Mouse (Mus musculus): ENCODE data around the gene Prlhr. TPM values are rescaled to one million over a fixed set of nuclear protein-coding genes. Genes with fewer than 3 reads are reported as not detected.

Gene Prlhr
- total and polyA plus RNA-seq, 3 experiments = not detected

DNA sequence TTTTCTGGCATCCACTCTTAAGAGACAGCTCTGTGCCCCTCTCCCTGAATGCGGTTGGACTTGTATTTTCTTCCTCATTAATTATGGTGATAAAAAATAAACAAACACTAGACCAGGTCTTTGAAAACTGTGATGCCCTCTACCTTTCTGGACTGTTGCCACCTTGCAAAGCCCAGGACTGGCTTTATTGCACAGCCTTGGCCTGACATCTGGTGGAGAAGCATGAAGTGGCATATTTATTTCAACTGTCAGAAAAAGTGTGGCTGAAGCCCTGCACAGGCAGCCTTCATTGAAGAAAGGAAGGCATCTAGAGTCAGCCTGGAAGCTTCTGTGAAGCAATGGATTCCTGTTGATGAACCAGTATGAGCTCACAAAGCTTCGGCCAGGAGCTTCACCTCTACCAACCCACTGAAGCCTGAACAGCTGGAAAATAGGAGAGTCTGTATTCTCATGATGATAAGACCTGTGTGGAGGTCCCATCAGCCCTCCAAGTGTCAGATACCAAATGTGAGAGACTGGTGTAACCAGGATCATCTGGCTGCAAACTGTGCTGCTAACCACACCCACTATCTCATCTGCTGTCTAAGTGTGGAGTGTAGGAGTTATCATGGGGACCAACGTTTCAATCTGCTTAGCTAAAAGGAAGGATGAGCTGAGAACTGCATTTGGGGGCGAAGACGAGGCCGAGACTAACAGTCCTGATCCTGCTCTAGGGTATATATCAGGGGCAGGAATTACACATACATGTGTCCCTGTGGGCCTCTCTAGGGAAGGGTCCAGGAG is 35.6 kb downstream of the Prlhr start:
- no peak overlapping the region for H3K4me3 ChIP-seq (replicated peaks in 1 of 3; ENCODE audit: low read depth in 2 of 3, low read length in 2 of 3, poor library complexity in 1 of 3)
- H3K27ac ChIP-seq (ENCODE audit: insufficient read depth, low read depth) = no peak overlapping the region
- no peaks in the 10 kb centered on the region for H3K79me2 ChIP-seq (replicated peaks; ENCODE audit: control insufficient read depth, extremely low read depth, insufficient read depth, poor library complexity, severe bottlenecking)
- no peak overlapping the region for H3K4me2 ChIP-seq (ENCODE audit: insufficient read depth, low read depth, poor library complexity, severe bottlenecking)
- TF ChIP-seq MAZ (IDR thresholded peaks at IDR 0.05; ENCODE audit: low read depth, low read length) (no peak), CTCF (conservative IDR thresholded peaks at IDR 0.05 in 1 of 2, IDR thresholded peaks at IDR 0.05 in 1 of 2; ENCODE audit: low read depth in 2 of 2, low read length in 2 of 2) (peak in 1 of 2 experiments; percentile 30; a peak in 1 of 4 replicates), RAD21 (IDR thresholded peaks at IDR 0.05; ENCODE audit: low read depth, low read length) (peak; percentile 27), SMC3 (IDR thresholded peaks at IDR 0.05; ENCODE audit: low read depth, low read length) (0 out of 2 replicates have a peak, but pooled peaks have one; percentile 4)
- DNase-seq (ENCODE audit: extremely low read depth) = no peak
- H3K9ac ChIP-seq (ENCODE audit: insufficient read depth, low read depth) = no peak overlapping the region
- in situ Hi-C loops (cut with MboI; ENCODE audit: low pct_ligation_motif_present, low pct_unique_long_range_greater_than_20kb, low sequenced_read_pairs) = loop anchor here (10.0 kb wide), 1 partner anchor 182 kb away; no protein-coding TSS in a partner anchor
- H3K4me1 ChIP-seq (ENCODE audit: control insufficient read depth in 1 of 2, insufficient read depth in 2 of 2) = no peaks in the 10 kb centered on the region
- H3K27me3 ChIP-seq (replicated peaks) = no peaks in the 10 kb centered on the region
- H3K9me3 ChIP-seq (replicated peaks; ENCODE audit: low read length) = no peaks in the 10 kb centered on the region
- dilution Hi-C loops (cut with MboI; ENCODE audit: extremely low pct_ligation_motif_present, extremely low pct_unique_long_range_greater_than_20kb, low sequenced_read_pairs) = no loop called here
- H3K36me3 ChIP-seq (replicated peaks in 1 of 2; ENCODE audit: control insufficient read depth in 1 of 2, insufficient read depth in 1 of 2, low read length in 1 of 2) = no peaks in the 10 kb centered on the region

GRCm38 (mm10) chr19:60417611-60418010 is 50.5 kb downstream of the Prlhr start:
- Histone ChIP-seq H3K9me3 (replicated peaks; ENCODE audit: low read length) (no peaks in the 10 kb centered on the region), H3K36me3 (replicated peaks in 1 of 2; ENCODE audit: control insufficient read depth in 1 of 2, insufficient read depth in 1 of 2, low read length in 1 of 2) (no peaks in the 10 kb centered on the region), H3K4me1 (ENCODE audit: control insufficient read depth in 1 of 2, insufficient read depth in 2 of 2) (no peaks in the 10 kb centered on the region), H3K27ac (ENCODE audit: insufficient read depth, low read depth) (no peak overlapping the region), H3K9ac (ENCODE audit: insufficient read depth, low read depth) (no peak overlapping the region), H3K4me2 (ENCODE audit: insufficient read depth, low read depth, poor library complexity, severe bottlenecking) (no peak overlapping the region), H3K79me2 (replicated peaks; ENCODE audit: control insufficient read depth, extremely low read depth, insufficient read depth, poor library complexity, severe bottlenecking) (no peaks in the 10 kb centered on the region), H3K4me3 (replicated peaks in 1 of 3; ENCODE audit: low read depth in 2 of 3, low read length in 2 of 3, poor library complexity in 1 of 3) (no peak overlapping the region), H3K27me3 (replicated peaks) (no peaks in the 10 kb centered on the region)
- dilution Hi-C loops (cut with MboI; ENCODE audit: extremely low pct_ligation_motif_present, extremely low pct_unique_long_range_greater_than_20kb, low sequenced_read_pairs) (no loop called here), in situ Hi-C loops (cut with MboI; ENCODE audit: low pct_ligation_motif_present, low pct_unique_long_range_greater_than_20kb, low sequenced_read_pairs) (no loop called here)
- DNase-seq (ENCODE audit: extremely low read depth) = peak; percentile 33
- TF ChIP-seq ELF1 (IDR thresholded peaks at IDR 0.05; ENCODE audit: low read depth, low read length) (no peak), RAD21 (IDR thresholded peaks at IDR 0.05; ENCODE audit: low read depth, low read length) (peak; percentile 44), SMC3 (IDR thresholded peaks at IDR 0.05; ENCODE audit: low read depth, low read length) (peak; percentile 52), ZNF384 (IDR thresholded peaks at IDR 0.05; ENCODE audit: low read depth, low read length) (no peak), CTCF (conservative IDR thresholded peaks at IDR 0.05 in 1 of 2, IDR thresholded peaks at IDR 0.05 in 1 of 2; ENCODE audit: low read depth in 2 of 2, low read length in 2 of 2) (peak; percentile 21 to 65; a peak in 3 of 4 replicates)

Other genes starting within 250 kb of the Prlhr start
- 26.5 and 30.0 TPM in 2 replicates for gene Fam204a, start 241.6 kb downstream of the Prlhr start, total RNA-seq (2012; rRNA removed)
- gene Fam204a, start 241.6 kb downstream of the Prlhr start, total RNA-seq (2014; rRNA removed) = 78.1 and 83.9 TPM in 2 replicates
- gene Fam204a, start 241.6 kb downstream of the Prlhr start, polyA plus RNA-seq (2012; ENCODE audit: insufficient read length, low read depth) = 68.9 and 69.0 TPM in 2 replicates
- gene Cacul1, start 112.7 kb upstream of the Prlhr start, total RNA-seq (2012; rRNA removed) = 17.8 and 26.1 TPM in 2 replicates
- gene Cacul1, start 112.7 kb upstream of the Prlhr start, total RNA-seq (2014; rRNA removed) = 45.3 and 45.7 TPM in 2 replicates
- 39.1 and 44.6 TPM in 2 replicates for gene Cacul1, start 112.7 kb upstream of the Prlhr start, polyA plus RNA-seq (2012; ENCODE audit: insufficient read length, low read depth)